Mouse (Mus musculus): ENCODE results near the gene Angptl1. TPM values are rescaled to one million over a fixed set of nuclear protein-coding genes. Genes with fewer than 3 reads are reported as not detected.
A peak's percentile ranks its signal among the peaks of the same experiment; 100 is the strongest.

Angptl1 gene
- polyA plus RNA-seq (2012; rRNA removed) = 0.49 and 0.75 TPM in 2 replicates

DNA sequence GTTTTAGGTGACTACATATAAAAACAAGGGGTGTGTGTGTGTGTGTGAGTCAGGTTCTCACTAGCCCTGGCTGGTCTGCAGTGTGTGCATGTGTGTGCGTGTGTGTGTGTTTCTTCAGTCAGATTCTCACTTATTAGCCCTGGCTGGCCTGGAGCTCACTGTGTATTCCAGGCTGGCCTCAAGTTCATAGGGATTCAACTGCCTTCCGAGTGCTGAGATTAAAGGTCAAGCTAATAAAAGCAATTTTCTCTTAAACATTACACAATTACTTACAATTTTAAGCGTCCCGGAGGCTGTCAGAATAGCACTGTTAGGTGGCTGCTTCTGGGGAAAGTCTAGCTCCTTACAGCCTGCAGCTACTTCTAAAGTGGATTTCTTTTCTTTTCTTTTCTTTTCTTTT is at the start of gene Angptl1:
Gene Angptl1 (plus strand): TSS at position 386 of the 400 bp plus-strand sequence.
- Histone ChIP-seq H3K4me3 (ENCODE audit: insufficient read depth, low read depth, low read length) (peak within 1 kb of the TSS; percentile 28), H3K36me3 (ENCODE audit: control insufficient read depth, insufficient read depth, low read length) (no peaks in the 10 kb centered on the region), H3K27ac (ENCODE audit: insufficient read depth, low read depth, low read length) (peak within 1 kb of the TSS; percentile 56; the same call in 1 of the 2 replicates), H3K27me3 (replicated peaks; ENCODE audit: control insufficient read depth, insufficient read depth, low read length) (no peaks in the 10 kb centered on the region), H3K4me1 (ENCODE audit: control insufficient read depth, insufficient read depth, low read length) (no peaks in the 10 kb centered on the region)
- TF ChIP-seq CTCF (conservative IDR thresholded peaks at IDR 0.05; ENCODE audit: insufficient read depth, insufficient read length, low read depth, low read length) = no peak
- no peak for TF ChIP-seq POLR2A (IDR thresholded peaks at IDR 0.05; ENCODE audit: low read depth, low read length)
- DNase-seq = peak; percentile 70
- WGBS = 40% methylated on average over 4 of the region's 4 CpGs

DNA sequence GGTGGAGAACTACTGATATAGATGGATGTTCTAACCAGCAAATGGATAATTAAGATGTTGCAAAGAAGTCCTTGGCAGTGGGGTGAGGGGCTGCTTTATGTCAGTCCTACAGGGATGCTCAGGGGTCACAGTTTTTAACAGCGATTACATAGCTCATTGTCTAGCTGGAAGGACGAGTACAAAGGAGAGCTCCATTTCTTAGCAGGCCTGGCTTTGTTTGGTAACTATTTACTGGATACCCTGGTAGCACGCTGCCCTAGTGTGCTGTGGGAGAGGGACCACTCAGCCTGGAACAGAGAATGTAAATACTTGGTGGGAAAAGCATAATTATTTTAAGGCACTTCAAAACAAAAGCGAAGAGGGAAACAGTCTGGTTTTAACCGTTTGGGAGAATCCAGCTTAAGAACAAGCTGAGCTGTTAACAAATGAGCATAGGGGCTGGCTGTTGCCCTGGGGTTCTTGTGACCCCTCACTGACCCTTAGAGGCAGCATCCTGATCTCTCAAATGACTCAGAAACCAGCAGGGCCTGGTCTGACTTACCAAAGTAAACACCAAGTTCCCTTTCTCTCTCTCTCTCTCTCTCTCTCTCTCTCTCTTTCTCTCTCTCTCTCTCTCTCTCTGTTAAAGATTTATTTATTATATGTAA is 48.4 kb upstream of the Angptl1 start:
- Histone ChIP-seq H3K4me3 (ENCODE audit: insufficient read depth, low read depth, low read length) (no peak overlapping the region), H3K27me3 (replicated peaks; ENCODE audit: control insufficient read depth, insufficient read depth, low read length) (no peaks in the 10 kb centered on the region), H3K27ac (ENCODE audit: insufficient read depth, low read depth, low read length) (no peak overlapping the region), H3K4me1 (ENCODE audit: control insufficient read depth, insufficient read depth, low read length) (no peaks in the 10 kb centered on the region), H3K36me3 (ENCODE audit: control insufficient read depth, insufficient read depth, low read length) (no peaks in the 10 kb centered on the region)
- 65% methylated on average over 5 of the region's 5 CpGs for WGBS
- DNase-seq = no peak
- no peak for TF ChIP-seq POLR2A (IDR thresholded peaks at IDR 0.05; ENCODE audit: low read depth, low read length)
- TF ChIP-seq CTCF (conservative IDR thresholded peaks at IDR 0.05; ENCODE audit: insufficient read depth, insufficient read length, low read depth, low read length) = no peak

GRCm38 (mm10) chr1:156796251-156796650 is 42.1 kb upstream of the Angptl1 start:
- no peaks in the 10 kb centered on the region for H3K27me3 ChIP-seq (replicated peaks; ENCODE audit: control insufficient read depth, insufficient read depth, low read length)
- H3K4me1 ChIP-seq (ENCODE audit: control insufficient read depth, insufficient read depth, low read length) = no peaks in the 10 kb centered on the region
- 40% methylated on average over 9 of the region's 9 CpGs for WGBS
- H3K36me3 ChIP-seq (ENCODE audit: control insufficient read depth, insufficient read depth, low read length) = no peaks in the 10 kb centered on the region
- H3K27ac ChIP-seq (ENCODE audit: insufficient read depth, low read depth, low read length) = no peak overlapping the region
- DNase-seq = peak; percentile 36
- H3K4me3 ChIP-seq (ENCODE audit: insufficient read depth, low read depth, low read length) = no peak overlapping the region
- no peak for TF ChIP-seq CTCF (conservative IDR thresholded peaks at IDR 0.05; ENCODE audit: insufficient read depth, insufficient read length, low read depth, low read length)
- no peak for TF ChIP-seq POLR2A (IDR thresholded peaks at IDR 0.05; ENCODE audit: low read depth, low read length)

DNA sequence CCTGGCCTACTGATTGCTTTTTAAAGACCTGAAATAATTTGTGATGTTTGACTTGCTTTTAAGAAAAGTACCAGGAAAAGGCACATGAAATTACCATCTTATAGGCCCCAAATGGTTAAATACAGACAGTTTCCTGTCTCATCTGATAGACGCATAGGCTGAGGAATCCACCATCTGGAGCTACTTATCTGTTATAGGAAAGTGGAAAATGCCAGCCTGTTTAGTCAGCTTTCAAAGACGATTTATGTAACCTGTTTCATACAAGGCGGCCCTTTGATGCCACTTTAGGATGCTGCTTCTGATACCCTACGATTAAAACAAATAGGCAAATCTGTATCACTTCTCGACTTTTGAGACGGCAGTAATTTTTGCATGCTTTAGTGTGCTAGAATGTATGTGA is 37.1 kb upstream of the Angptl1 start:
- H3K36me3 ChIP-seq (ENCODE audit: control insufficient read depth, insufficient read depth, low read length) = no peaks in the 10 kb centered on the region
- 90% methylated on average over 6 of the region's 6 CpGs for WGBS
- H3K27ac ChIP-seq (ENCODE audit: insufficient read depth, low read depth, low read length) = no peak overlapping the region
- no peak for DNase-seq
- H3K27me3 ChIP-seq (replicated peaks; ENCODE audit: control insufficient read depth, insufficient read depth, low read length) = no peaks in the 10 kb centered on the region
- TF ChIP-seq CTCF (conservative IDR thresholded peaks at IDR 0.05; ENCODE audit: insufficient read depth, insufficient read length, low read depth, low read length) (no peak), POLR2A (IDR thresholded peaks at IDR 0.05; ENCODE audit: low read depth, low read length) (no peak)
- H3K4me3 ChIP-seq (ENCODE audit: insufficient read depth, low read depth, low read length) = no peak overlapping the region
- H3K4me1 ChIP-seq (ENCODE audit: control insufficient read depth, insufficient read depth, low read length) = peaks cover 14% of the 10 kb centered on the region

DNA sequence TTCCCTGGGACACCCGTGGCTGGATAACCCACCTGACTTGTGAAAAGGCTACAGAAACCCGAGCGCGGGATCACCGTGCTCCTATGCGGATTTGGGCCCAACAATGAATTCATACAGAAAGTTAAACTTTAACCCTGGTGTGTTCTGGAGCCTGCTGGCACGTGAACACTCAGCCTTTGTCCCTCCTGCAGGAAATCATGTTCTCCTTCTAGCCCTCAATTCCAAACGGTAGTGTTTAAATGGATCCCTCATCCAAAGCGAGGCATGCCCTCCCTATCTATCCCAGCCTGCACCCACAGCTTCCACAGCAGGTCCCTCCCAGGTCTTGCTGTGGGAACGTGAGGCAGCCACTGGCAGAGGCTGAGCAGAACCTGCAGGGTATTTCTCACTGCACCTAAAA is 30.0 kb upstream of the Angptl1 start:
- no peak overlapping the region for H3K27ac ChIP-seq (ENCODE audit: insufficient read depth, low read depth, low read length)
- TF ChIP-seq POLR2A (IDR thresholded peaks at IDR 0.05; ENCODE audit: low read depth, low read length) = no peak
- no peak for TF ChIP-seq CTCF (conservative IDR thresholded peaks at IDR 0.05; ENCODE audit: insufficient read depth, insufficient read length, low read depth, low read length)
- no peak overlapping the region for H3K4me3 ChIP-seq (ENCODE audit: insufficient read depth, low read depth, low read length)
- no peaks in the 10 kb centered on the region for H3K36me3 ChIP-seq (ENCODE audit: control insufficient read depth, insufficient read depth, low read length)
- H3K4me1 ChIP-seq (ENCODE audit: control insufficient read depth, insufficient read depth, low read length) = peaks cover 8% of the 10 kb centered on the region; the same call in 1 of the 2 replicates
- peak; percentile 82 for DNase-seq
- WGBS = 43% methylated on average over 10 of the region's 10 CpGs
- H3K27me3 ChIP-seq (replicated peaks; ENCODE audit: control insufficient read depth, insufficient read depth, low read length) = no peaks in the 10 kb centered on the region

- DNase-seq = no peak
- Histone ChIP-seq H3K4me3 (ENCODE audit: insufficient read depth, low read depth, low read length) (no peak overlapping the region), H3K4me1 (ENCODE audit: control insufficient read depth, insufficient read depth, low read length) (peaks cover 2% of the 10 kb centered on the region; the same call in 1 of the 2 replicates), H3K36me3 (ENCODE audit: control insufficient read depth, insufficient read depth, low read length) (no peaks in the 10 kb centered on the region), H3K27ac (ENCODE audit: insufficient read depth, low read depth, low read length) (no peak overlapping the region), H3K27me3 (replicated peaks; ENCODE audit: control insufficient read depth, insufficient read depth, low read length) (no peaks in the 10 kb centered on the region)
- TF ChIP-seq CTCF (conservative IDR thresholded peaks at IDR 0.05; ENCODE audit: insufficient read depth, insufficient read length, low read depth, low read length) (no peak), POLR2A (IDR thresholded peaks at IDR 0.05; ENCODE audit: low read depth, low read length) (no peak)
- WGBS = 91% methylated on average over 7 of the region's 7 CpGs
Measured at GRCm38 (mm10) chr1:156811928-156812327, 26.4 kb upstream of the Angptl1 start.

DNA sequence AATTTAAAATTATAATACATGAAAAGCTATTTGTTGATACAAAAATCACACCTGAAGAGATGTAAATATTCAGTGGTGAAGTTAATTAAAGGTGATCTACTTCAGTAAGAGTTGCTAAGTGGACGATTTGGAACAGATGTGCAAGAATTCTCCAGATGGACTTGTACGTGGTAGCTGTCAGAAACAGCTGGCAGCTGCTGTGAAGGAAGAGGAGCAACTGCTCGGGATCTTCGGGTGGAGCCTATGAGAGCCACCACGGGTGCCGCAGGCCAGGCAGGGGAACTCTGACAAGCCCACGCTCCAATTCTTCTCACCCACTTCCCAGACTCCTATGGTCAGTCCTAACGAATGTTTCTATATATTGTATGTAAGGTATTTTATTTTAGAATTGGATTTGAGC is 25.6 kb upstream of the Angptl1 start:
- H3K4me3 ChIP-seq (ENCODE audit: insufficient read depth, low read depth, low read length) = no peak overlapping the region
- H3K36me3 ChIP-seq (ENCODE audit: control insufficient read depth, insufficient read depth, low read length) = no peaks in the 10 kb centered on the region
- H3K27ac ChIP-seq (ENCODE audit: insufficient read depth, low read depth, low read length) = no peak overlapping the region
- DNase-seq = no peak
- H3K27me3 ChIP-seq (replicated peaks; ENCODE audit: control insufficient read depth, insufficient read depth, low read length) = no peaks in the 10 kb centered on the region
- TF ChIP-seq CTCF (conservative IDR thresholded peaks at IDR 0.05; ENCODE audit: insufficient read depth, insufficient read length, low read depth, low read length) (no peak), POLR2A (IDR thresholded peaks at IDR 0.05; ENCODE audit: low read depth, low read length) (no peak)
- peaks cover 2% of the 10 kb centered on the region; the same call in 1 of the 2 replicates for H3K4me1 ChIP-seq (ENCODE audit: control insufficient read depth, insufficient read depth, low read length)
- WGBS = 77% methylated on average over 8 of the region's 8 CpGs
